ENCODE assay signal across 23 mouse cellular contexts in the genomic region with DNA sequence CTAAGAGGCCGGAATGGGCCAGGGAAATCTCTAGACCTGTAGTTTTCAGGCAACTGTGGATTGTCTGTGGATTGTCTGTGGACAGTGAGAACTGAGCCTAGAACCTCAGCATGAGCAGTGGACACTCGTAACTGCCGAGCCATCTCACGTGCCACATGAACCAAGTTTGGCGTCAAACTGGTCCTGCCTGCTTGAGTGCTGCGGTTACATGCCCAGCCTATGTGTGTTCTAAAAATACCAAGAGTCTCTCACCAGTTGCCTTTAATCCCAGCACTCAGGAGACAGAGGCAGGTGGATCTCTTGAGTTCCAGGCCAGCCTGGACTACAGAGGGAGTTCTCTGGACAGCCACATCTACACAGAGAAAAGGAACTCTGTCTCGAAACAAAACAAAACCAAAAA. TPM values are rescaled to one million over a fixed set of nuclear protein-coding genes. Genes with fewer than 3 reads are reported as not detected.
DNase-seq lines count a peak whose midpoint lies in the region; ATAC-seq and TF ChIP-seq lines count a peak whose summit lies in the region.
"Had no signal": no experiment of that assay in that cellular context is flagged by ENCODE, and none has a peak within 500 bp of the region (broad histone marks: within the 10 kb centered on the region; RNA-seq: fewer than 3 reads in every experiment).

No protein-coding gene starts in this region.

- no peak overlapping the region for H3K4me3 ChIP-seq in gastrocnemius, adult 2 months
- H3K4me3 ChIP-seq in liver, embryonic 11.5 days (ENCODE audit: low read depth, low read length), result no peak overlapping the region
- no peak overlapping the region for H3K4me3 ChIP-seq in brown adipose tissue, adult 24 weeks (ENCODE audit: insufficient read depth, low read depth, low read length)
- H3K4me3 ChIP-seq in macrophage (ENCODE audit: inconsistent target), result no peak overlapping the region
- H3K4me3 ChIP-seq: embryonic facial prominence, embryonic 13.5 days; forebrain, embryonic 15.5 days; midbrain, embryonic 10.5 days; neural tube, embryonic 13.5 days had no signal

- H3K9me3 ChIP-seq in liver, embryonic 11.5 days (ENCODE audit: control insufficient read depth, low read length), result no peaks in the 10 kb centered on the region
- H3K9me3 ChIP-seq: embryonic facial prominence, embryonic 13.5 days; forebrain, embryonic 15.5 days; midbrain, embryonic 10.5 days; neural tube, embryonic 13.5 days had no signal

- H3K9ac ChIP-seq in liver, embryonic 11.5 days (ENCODE audit: low read depth, low read length), result no peak overlapping the region
- H3K9ac ChIP-seq: forebrain, embryonic 15.5 days; neural tube, embryonic 13.5 days had no signal

- WGBS in liver, embryonic 11.5 days, result 71% methylated on average over 7 of the region's 7 CpGs
- WGBS in macrophage (ENCODE audit: missing documents), result 17% methylated on average over 7 of the region's 7 CpGs

- no peak for ATAC-seq in liver, embryonic 11.5 days (replicated peaks; ENCODE audit: low FRiP score)
- ATAC-seq: forebrain, embryonic 15.5 days; hindbrain, embryonic 16.5 days; intestine, embryonic 16.5 days had no signal

- no peak overlapping the region for H3K4me2 ChIP-seq in liver, embryonic 11.5 days
- H3K4me2 ChIP-seq: embryonic facial prominence, embryonic 13.5 days; forebrain, embryonic 15.5 days; neural tube, embryonic 13.5 days had no signal

- peaks cover 12% of the 10 kb centered on the region for H3K36me3 ChIP-seq in liver, embryonic 11.5 days (ENCODE audit: control insufficient read depth, insufficient read depth, low read length)
- peaks cover 24% of the 10 kb centered on the region for H3K36me3 ChIP-seq in macrophage (ENCODE audit: inconsistent target)

- H3K27me3 ChIP-seq in liver, embryonic 11.5 days (replicated peaks; ENCODE audit: control insufficient read depth, insufficient read depth, low read length), result no peaks in the 10 kb centered on the region
- H3K27me3 ChIP-seq: embryonic facial prominence, embryonic 13.5 days; forebrain, embryonic 15.5 days; neural tube, embryonic 13.5 days had no signal

- peaks cover 11% of the 10 kb centered on the region; the same call in 1 of the 2 replicates for H3K4me1 ChIP-seq in liver, embryonic 11.5 days (replicated peaks; ENCODE audit: control insufficient read depth, insufficient read depth, low read length)
- peaks cover 54% of the 10 kb centered on the region for H3K4me1 ChIP-seq in brown adipose tissue, adult 24 weeks (ENCODE audit: control insufficient read depth, insufficient read depth, insufficient read length, low read length)
- H3K4me1 ChIP-seq: embryonic facial prominence, embryonic 13.5 days; forebrain, embryonic 15.5 days; midbrain, embryonic 10.5 days had no signal

- intact Hi-C loops in gastrocnemius, adult 2 months (cut with DNase I), result no loop called here

- no peak for DNase-seq in gastrocnemius, adult 2 months
- no peak for DNase-seq in gastrocnemius, adult 18-20 months (ENCODE audit: low spot score)
- DNase-seq in liver, embryonic 11.5 days (ENCODE audit: low spot score), result no peak
- no peak for DNase-seq in liver
- no peak for DNase-seq in testis, postnatal 10 days (ENCODE audit: low spot score)
- no peak for DNase-seq in Muller cell, postnatal 12 days (ENCODE audit: inconsistent ontology term)
- DNase-seq: cerebellum, postnatal 14 days; left cerebral cortex, postnatal 4 days; lung, postnatal 14 days; thymus, adult 18-20 months had no signal

- peaks cover 82% of the 10 kb centered on the region for H3K79me2 ChIP-seq in macrophage (ENCODE audit: inconsistent target)

- no peak for TF ChIP-seq CTCF in gastrocnemius, adult 2 months (IDR thresholded peaks at IDR 0.05)

- peak overlapping the region; percentile 52; the same call in 1 of the 2 replicates for H3K27ac ChIP-seq in gastrocnemius, adult 2 months
- peak overlapping the region; percentile 13; the same call in 1 of the 2 replicates for H3K27ac ChIP-seq in liver, embryonic 11.5 days (ENCODE audit: low read depth, low read length)
- peak overlapping the region; percentile 18; the same call in 1 of the 2 replicates for H3K27ac ChIP-seq in brown adipose tissue, adult 24 weeks (replicated peaks; ENCODE audit: low read depth, low read length)
- peak overlapping the region; percentile 100 for H3K27ac ChIP-seq in macrophage
- H3K27ac ChIP-seq: embryonic facial prominence, embryonic 13.5 days; forebrain, embryonic 15.5 days; midbrain, embryonic 10.5 days; neural tube, embryonic 13.5 days had no signal

RNA-seq across cellular contexts. Expression of a gene that starts 11.2 kb away (rescaled TPM):
- total RNA-seq in gastrocnemius, adult 2 months (2021), result under 1 TPM; 0.23 to 0.50 TPM
- under 1 TPM; 0.19 to 0.34 TPM for total RNA-seq in gastrocnemius, adult 18-20 months (2021)
- polyA plus RNA-seq in liver, embryonic 11.5 days (2014; fragmentation: Nextera tagmentation; extraction: Ambion mirVana), result 3.7 and 5.4 TPM in 2 replicates
- 0.59 and 2.0 TPM in 2 replicates for polyA plus RNA-seq in brown adipose tissue, adult 24 weeks (2012; ENCODE audit: insufficient read depth, insufficient read length, missing spikeins)
- 1 to 10 TPM in 5 of 26 experiments, under 1 TPM in 9, not detected in 12; 0.37 to 2.5 (median 0.74) TPM for total RNA-seq in macrophage (2018; cell fraction: chromatin; rRNA removed)
- 1 to 10 TPM in 7 of 26 experiments, under 1 TPM in 19; 0.44 to 1.3 (median 0.86) TPM for total RNA-seq in macrophage (2018; cell fraction: cytosol; rRNA removed)
- total RNA-seq in macrophage (2018; cell fraction: nucleus; rRNA removed), result 1 to 10 TPM in 6 of 26 experiments, under 1 TPM in 13, not detected in 7; 0.23 to 3.6 (median 0.78) TPM
- 0.68 to 1.1 TPM (median 0.72 TPM) in 3 replicates for polyA plus RNA-seq in macrophage (2018)

RNA-seq across cellular contexts. Expression of a gene that starts 30.6 kb away (rescaled TPM):
- total RNA-seq in gastrocnemius, adult 2 months (2021), result 10 to 100 TPM; 10.0 to 16.8 TPM
- 10 to 100 TPM; 10.0 to 19.2 TPM for total RNA-seq in gastrocnemius, adult 18-20 months (2021)
- polyA plus RNA-seq in liver, embryonic 11.5 days (2014; fragmentation: Nextera tagmentation; extraction: Ambion mirVana), result 54.7 and 55.3 TPM in 2 replicates
- 56.3 and 58.1 TPM in 2 replicates for polyA plus RNA-seq in brown adipose tissue, adult 24 weeks (2012; ENCODE audit: insufficient read depth, insufficient read length, missing spikeins)
- 100 to 1,000 TPM in 24 of 26 experiments, 10 to 100 TPM in 2; 72.2 to 414 (median 208) TPM for total RNA-seq in macrophage (2018; cell fraction: chromatin; rRNA removed)
- 100 to 1,000 TPM; 171 to 234 (median 210) TPM for total RNA-seq in macrophage (2018; cell fraction: cytosol; rRNA removed)
- 100 to 1,000 TPM in 25 of 26 experiments, 10 to 100 TPM in 1; 82.4 to 238 (median 191) TPM for total RNA-seq in macrophage (2018; cell fraction: nucleus; rRNA removed)
- polyA plus RNA-seq in macrophage (2018), result 151 to 499 TPM (median 254 TPM) in 3 replicates

RNA-seq across cellular contexts. Expression of a gene that starts 47.1 kb away (rescaled TPM):
- total RNA-seq in gastrocnemius, adult 2 months (2021), result 100 to 1,000 TPM; 385 to 521 TPM
- total RNA-seq in gastrocnemius, adult 18-20 months (2021), result 100 to 1,000 TPM; 426 to 450 TPM
- polyA plus RNA-seq in liver, embryonic 11.5 days (2014; fragmentation: Nextera tagmentation; extraction: Ambion mirVana), result 756 and 842 TPM in 2 replicates
- 268 and 348 TPM in 2 replicates for polyA plus RNA-seq in brown adipose tissue, adult 24 weeks (2012; ENCODE audit: insufficient read depth, insufficient read length, missing spikeins)
- total RNA-seq in macrophage (2018; cell fraction: chromatin; rRNA removed), result 100 to 1,000 TPM; 108 to 477 (median 140) TPM
- total RNA-seq in macrophage (2018; cell fraction: cytosol; rRNA removed), result 1,000 to 10,000 TPM in 6 of 26 experiments, 100 to 1,000 TPM in 20; 449 to 1,138 (median 724) TPM
- total RNA-seq in macrophage (2018; cell fraction: nucleus; rRNA removed), result 100 to 1,000 TPM; 131 to 371 (median 177) TPM
- 992 to 1,238 TPM (median 1,231 TPM) in 3 replicates for polyA plus RNA-seq in macrophage (2018)

RNA-seq across cellular contexts. Expression of a gene that starts 53.6 kb away (rescaled TPM):
- under 1 TPM; 0.39 to 0.56 TPM for total RNA-seq in gastrocnemius, adult 2 months (2021)
- not detected for total RNA-seq in gastrocnemius, adult 18-20 months (2021)
- 0.64 TPM in 1 of 2 replicates, not detected in the other for polyA plus RNA-seq in liver, embryonic 11.5 days (2014; fragmentation: Nextera tagmentation; extraction: Ambion mirVana)
- not detected in 2 replicates for polyA plus RNA-seq in brown adipose tissue, adult 24 weeks (2012; ENCODE audit: insufficient read depth, insufficient read length, missing spikeins)
- total RNA-seq in macrophage (2018; cell fraction: chromatin; rRNA removed), result 1 to 10 TPM in 8 of 26 experiments, not detected in 18; 1.5 to 2.2 (median 2.0) TPM
- not detected for total RNA-seq in macrophage (2018; cell fraction: cytosol; rRNA removed)
- total RNA-seq in macrophage (2018; cell fraction: nucleus; rRNA removed), result 1 to 10 TPM in 3 of 26 experiments, not detected in 23; 1.2 to 1.8 (median 1.4) TPM
- not detected in 3 replicates for polyA plus RNA-seq in macrophage (2018)
- total RNA-seq: adrenal gland, adult 18-20 months; heart, adult 18-20 months; hematopoietic stem cell, adult 5-6 weeks; liver, adult 2 months had no signal
- polyA plus RNA-seq: intestine, embryonic 16.5 days; kidney, embryonic 14.5 days; liver, adult 2 months had no signal

RNA-seq across cellular contexts. Expression of a gene that starts 54.6 kb away (rescaled TPM):
- total RNA-seq in gastrocnemius, adult 2 months (2021), result under 1 TPM; 0.14 to 0.20 TPM
- under 1 TPM; 0.16 to 0.38 TPM for total RNA-seq in gastrocnemius, adult 18-20 months (2021)
- 1.1 TPM in 2 replicates for polyA plus RNA-seq in liver, embryonic 11.5 days (2014; fragmentation: Nextera tagmentation; extraction: Ambion mirVana)
- polyA plus RNA-seq in brown adipose tissue, adult 24 weeks (2012; ENCODE audit: insufficient read depth, insufficient read length, missing spikeins), result 1.3 and 1.8 TPM in 2 replicates
- total RNA-seq in macrophage (2018; cell fraction: chromatin; rRNA removed), result 1 to 10 TPM in 1 of 26 experiments, under 1 TPM in 9, not detected in 16; 0.33 to 1.4 (median 0.46) TPM
- total RNA-seq in macrophage (2018; cell fraction: cytosol; rRNA removed), result under 1 TPM; 0.38 to 0.92 (median 0.59) TPM
- total RNA-seq in macrophage (2018; cell fraction: nucleus; rRNA removed), result 1 to 10 TPM in 2 of 26 experiments, under 1 TPM in 14, not detected in 10; 0.18 to 1.9 (median 0.54) TPM
- polyA plus RNA-seq in macrophage (2018), result 0.14 to 0.69 TPM (median 0.51 TPM) in 3 replicates

Comparison
In these comparisons a context has a peak if more than half of its experiments do, and no peak if none do; other contexts are left out.
1. H3K27ac ChIP-seq: peak in every context shown above with its lines; median percentile 100 in macrophage; 52 in gastrocnemius, adult 2 months; 18 in brown adipose tissue, adult 24 weeks; 13 in liver, embryonic 11.5 days.